ENCODE assay signal across 8 mouse cellular contexts in genomic region chr1:165641271-165641771, GRCm38 (mm10). TPM values are rescaled to one million over a fixed set of nuclear protein-coding genes. Genes with fewer than 3 reads are reported as not detected.
A peak's percentile ranks its signal among the peaks of the same experiment; 100 is the strongest.
DNase-seq lines count a peak whose midpoint lies in the region; ATAC-seq and TF ChIP-seq lines count a peak whose summit lies in the region.

No protein-coding gene starts in this region.

- no peaks in the 10 kb centered on the region for H3K9me3 ChIP-seq in intestine, embryonic 14.5 days (ENCODE audit: control insufficient read depth, low read length)

- no peak for TF ChIP-seq POLR2A in cortical plate, adult 2 months (IDR thresholded peaks at IDR 0.05; ENCODE audit: extremely low read depth, insufficient read depth, low read length)

- no peaks in the 10 kb centered on the region for H3K27me3 ChIP-seq in intestine, embryonic 14.5 days (replicated peaks; ENCODE audit: control insufficient read depth, insufficient read depth, low read length)

- peak; percentile 56; the same call in 1 of the 2 replicates for TF ChIP-seq CTCF in cortical plate, adult 2 months (IDR thresholded peaks at IDR 0.05; ENCODE audit: extremely low read depth, insufficient read depth, low read length)

- H3K4me3 ChIP-seq in cortical plate, adult 2 months (ENCODE audit: insufficient read depth, low read length) = peak overlapping the region; percentile 91
- H3K4me3 ChIP-seq in intestine, embryonic 14.5 days (ENCODE audit: low read depth, low read length) = peak overlapping the region; percentile 65

- H3K4me1 ChIP-seq in cortical plate, adult 2 months (ENCODE audit: control insufficient read depth, insufficient read depth, low read length) = no peaks in the 10 kb centered on the region
- H3K4me1 ChIP-seq in intestine, embryonic 14.5 days (replicated peaks; ENCODE audit: control insufficient read depth, insufficient read depth, low read length) = peaks cover 13% of the 10 kb centered on the region; the same call in 1 of the 2 replicates

- DNase-seq in adipocyte (ENCODE audit: low spot score) = peak; percentile 92
- peak; percentile 43 for DNase-seq in gastrocnemius, postnatal 14 days
- DNase-seq in intestine, embryonic 14.5 days (ENCODE audit: low spot score) = peak; percentile 88
- DNase-seq in left cerebral cortex, postnatal 14 days (ENCODE audit: low spot score in 2 of 2) = peak; percentile 76 to 85
- peak; percentile 58 for DNase-seq in right cerebral cortex, postnatal 14 days
- peak; percentile 74 for DNase-seq in yolk sac, embryonic 10.5 days (ENCODE audit: low spot score)

- WGBS in intestine, embryonic 14.5 days = 8% methylated on average over 16 of the region's 16 CpGs

- peak overlapping the region; percentile 68 for H3K9ac ChIP-seq in intestine, embryonic 14.5 days (ENCODE audit: low read length)

- peak overlapping the region; percentile 69 for H3K4me2 ChIP-seq in intestine, embryonic 14.5 days (ENCODE audit: low read length)

- peak; percentile 70 for ATAC-seq in intestine, embryonic 14.5 days (replicated peaks; ENCODE audit: low FRiP score, low TSS enrichment, low read depth)
- peak; percentile 53 for ATAC-seq in megakaryocyte-erythroid progenitor cell, adult 5-6 weeks (replicated peaks; ENCODE audit: low FRiP score, low TSS enrichment, poor library complexity, severe bottlenecking)

- no peak overlapping the region for H3K27ac ChIP-seq in cortical plate, adult 2 months (ENCODE audit: insufficient read depth, low read length)
- peak overlapping the region; percentile 94; the same call in 1 of the 2 replicates for H3K27ac ChIP-seq in intestine, embryonic 14.5 days (ENCODE audit: low read depth)

- no peaks in the 10 kb centered on the region for H3K36me3 ChIP-seq in intestine, embryonic 14.5 days (ENCODE audit: control insufficient read depth, insufficient read depth, low read length)

- intact Hi-C loops in gastrocnemius, postnatal 14 days (cut with DNase I; ENCODE audit: low total_unique reads) = no loop called here
- intact Hi-C loops in left cerebral cortex, postnatal 14 days (cut with DNase I) = loop anchor here (5.0 kb wide), 1 partner anchor 54 kb away; no protein-coding TSS in a partner anchor

RNA-seq across cellular contexts. Expression of gene Mpzl1, which starts 7.0 kb away (rescaled TPM):
- 41.8 and 43.7 TPM in 2 replicates for polyA plus RNA-seq in cortical plate, adult 2 months (2012; rRNA removed)
- 10 to 100 TPM; 23.8 to 25.6 TPM for total RNA-seq in gastrocnemius, postnatal 14 days (2021)
- 172 and 187 TPM in 2 replicates for polyA plus RNA-seq in intestine, embryonic 14.5 days (2014; fragmentation: Nextera tagmentation; extraction: Ambion mirVana)
- total RNA-seq in left cerebral cortex, postnatal 14 days (2021) = 10 to 100 TPM; 52.5 to 61.7 TPM
- 0.77 and 3.5 TPM in 2 replicates for total RNA-seq in megakaryocyte-erythroid progenitor cell, adult 5-6 weeks (2014; fragmentation: Nextera tagmentation)
- total RNA-seq in megakaryocyte-erythroid progenitor cell, adult 5-6 weeks (2017) = 1.2 and 3.5 TPM in 2 replicates

Comparison
In these comparisons a context has a peak if more than half of its experiments do, and no peak if none do; other contexts are left out.
1. RNA of gene Mpzl1, which starts 7.0 kb away (total RNA-seq): 52.5 to 61.7 TPM in left cerebral cortex, postnatal 14 days and 23.8 to 25.6 TPM in gastrocnemius, postnatal 14 days; 0.77 to 3.5 TPM in megakaryocyte-erythroid progenitor cell, adult 5-6 weeks; every median in the first group is over 4 times any median in the second.
2. Peak in every context shown above with its lines, with median percentiles within 50 percentile points of each other: DNase-seq.